Mouse (Mus musculus) lung, postnatal 0 days (tissue): ENCODE measurements at regions not wholly inside any gene's neighbourhood (a gene's known extent, or its start where the extent isn't known, plus 50 kb on each side); places are given as distances from the start of the nearest gene placed in this dataset.

Experiments used
- CTCF ChIP-seq: IDR thresholded peaks from 2 replicates; pipeline ENCODE4 v1.5.1; 2016; ENCODE audit warnings: antibody characterized with exemption, mild to moderate bottlenecking
- EP300 ChIP-seq: IDR thresholded peaks from 2 replicates; pipeline ENCODE4 v1.6.1; 2016; ENCODE audit warnings: antibody characterized with exemption, mild to moderate bottlenecking, control low read depth

DNA sequence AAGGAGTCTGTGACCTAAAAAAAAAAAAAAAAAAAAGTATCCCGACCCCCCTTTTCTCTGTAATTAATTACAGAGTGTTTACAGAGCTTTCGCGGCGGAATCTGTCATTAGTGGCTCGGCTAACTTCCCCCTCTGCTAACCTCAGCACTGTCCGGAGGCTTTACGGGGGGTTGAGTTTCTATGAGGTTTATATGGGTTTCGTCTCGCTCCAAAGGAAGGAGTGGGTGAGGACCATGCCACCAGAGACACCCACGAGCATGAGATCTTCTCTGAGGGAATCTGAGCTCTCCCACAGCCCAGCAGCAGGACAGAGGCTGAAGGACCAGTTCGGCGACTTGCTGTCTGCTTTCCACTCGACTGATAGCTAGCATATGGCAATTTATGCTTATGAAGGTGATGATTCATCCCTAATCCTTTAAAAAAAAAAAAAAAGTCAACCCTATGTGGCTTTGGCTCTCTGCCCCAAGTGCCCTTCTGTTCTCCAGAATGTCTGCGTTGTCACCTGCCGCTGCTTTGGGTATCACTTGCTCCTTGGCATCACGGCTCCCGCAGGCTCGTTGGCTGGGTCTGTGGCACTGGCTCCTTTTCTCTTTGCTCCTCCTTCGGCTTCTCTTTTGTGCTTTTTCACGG lies 55.8 kb upstream of the Jarid2 start:
- TF ChIP-seq CTCF (no peak), EP300 (0 out of 2 replicates have a peak, but pooled peaks have one; percentile 46)
